ENCODE assay signal across 19 mouse cellular contexts in the genomic region with DNA sequence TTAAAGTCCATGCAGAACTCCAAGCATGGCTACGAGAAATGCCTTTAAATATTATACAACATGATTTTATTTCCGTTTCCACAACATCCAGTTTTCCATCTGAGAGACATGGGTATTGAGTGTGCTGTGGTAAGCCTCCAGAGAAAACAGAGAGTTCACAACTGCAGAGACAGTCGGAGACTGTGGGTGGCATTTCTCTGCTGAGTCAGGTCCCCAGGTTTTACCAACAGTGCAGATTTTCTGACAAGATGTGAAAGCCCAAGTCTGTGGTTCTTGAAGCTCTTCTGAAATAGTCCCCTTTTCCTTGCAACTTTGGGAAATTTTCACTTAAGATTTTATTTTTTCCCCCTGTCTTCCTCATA.
DNase-seq lines count a peak whose midpoint lies in the region; ATAC-seq lines count a peak whose summit lies in the region.
"Had no signal": no experiment of that assay in that cellular context is flagged by ENCODE, and none has a peak within 500 bp of the region (broad histone marks: within the 10 kb centered on the region; RNA-seq: fewer than 3 reads in every experiment).

No protein-coding gene starts in this region.

- no peak overlapping the region for H3K4me2 ChIP-seq in hindbrain, embryonic 14.5 days (replicated peaks)
- H3K4me2 ChIP-seq: embryonic facial prominence, embryonic 15.5 days; forebrain, embryonic 13.5 days; heart, embryonic 15.5 days; hindbrain, embryonic 13.5 days; lung, embryonic 14.5 days had no signal

- no peaks in the 10 kb centered on the region for H3K27me3 ChIP-seq in hindbrain, embryonic 14.5 days (ENCODE audit: control insufficient read depth, insufficient read depth, low read length)
- H3K27me3 ChIP-seq: embryonic facial prominence, embryonic 15.5 days; forebrain, embryonic 13.5 days; heart, embryonic 15.5 days; hindbrain, embryonic 13.5 days had no signal

- H3K36me3 ChIP-seq in hindbrain, embryonic 14.5 days (replicated peaks; ENCODE audit: control insufficient read depth, insufficient read depth) = no peaks in the 10 kb centered on the region
- H3K36me3 ChIP-seq: embryonic facial prominence, embryonic 15.5 days; heart, embryonic 15.5 days; hindbrain, embryonic 13.5 days; midbrain, embryonic 10.5 days had no signal

- no peak overlapping the region for H3K4me3 ChIP-seq in hindbrain, embryonic 14.5 days (replicated peaks; ENCODE audit: low read length)
- H3K4me3 ChIP-seq: embryonic facial prominence, embryonic 15.5 days; forebrain, embryonic 13.5 days; heart, embryonic 15.5 days; hindbrain, embryonic 13.5 days; midbrain, embryonic 10.5 days; myocyte had no signal

- WGBS in hindbrain, embryonic 14.5 days = 83% methylated on average over 3 of the region's 3 CpGs

- no peak overlapping the region for H3K9ac ChIP-seq in hindbrain, embryonic 14.5 days
- H3K9ac ChIP-seq: embryonic facial prominence, embryonic 15.5 days; forebrain, embryonic 13.5 days; heart, embryonic 15.5 days; hindbrain, embryonic 13.5 days; lung, embryonic 14.5 days had no signal

- no peaks in the 10 kb centered on the region for H3K9me3 ChIP-seq in hindbrain, embryonic 14.5 days (ENCODE audit: control insufficient read depth, low read length)
- H3K9me3 ChIP-seq: embryonic facial prominence, embryonic 15.5 days; forebrain, embryonic 13.5 days; heart, embryonic 15.5 days; hindbrain, embryonic 13.5 days; midbrain, embryonic 10.5 days had no signal

- no peak overlapping the region for H3K27ac ChIP-seq in hindbrain, embryonic 14.5 days
- H3K27ac ChIP-seq: embryonic facial prominence, embryonic 15.5 days; forebrain, embryonic 13.5 days; heart, embryonic 15.5 days; hindbrain, embryonic 13.5 days; midbrain, embryonic 10.5 days had no signal

- ATAC-seq in megakaryocyte progenitor cell, adult 5-6 weeks (replicated peaks; ENCODE audit: poor library complexity) = peak; percentile 46
- no peak for ATAC-seq in hindbrain, embryonic 14.5 days (ENCODE audit: low FRiP score)
- ATAC-seq: forebrain, embryonic 13.5 days had no signal

- DNase-seq in layer of hippocampus, adult 9-11 months = peak; percentile 65
- DNase-seq in layer of hippocampus, postnatal 25 days (ENCODE audit: extremely low spot score in 1 of 2, low spot score in 1 of 2) = no peak
- DNase-seq in right cerebral cortex, postnatal 36 days (ENCODE audit: low spot score in 2 of 2) = peak; percentile 45 to 55
- no peak for DNase-seq in right cerebral cortex, postnatal 25 days
- DNase-seq in brain, adult 2 months (ENCODE audit: low read depth, low spot score) = peak; percentile 86
- DNase-seq in lung, postnatal 10 days = no peak
- DNase-seq in hindbrain, embryonic 14.5 days (ENCODE audit: low spot score) = no peak
- DNase-seq: cerebellum, adult 11-12 months; gastrocnemius, postnatal 25 days; kidney, adult 8-10 months; kidney, postnatal 4 days; lung, embryonic 14.5 days had no signal

- H3K4me1 ChIP-seq in hindbrain, embryonic 14.5 days (replicated peaks; ENCODE audit: control insufficient read depth, insufficient read depth, low read length) = peaks cover 9% of the 10 kb centered on the region

Comparison
In these comparisons a context has a peak if more than half of its experiments do, and no peak if none do; other contexts are left out.
1. DNase-seq: peak in layer of hippocampus, adult 9-11 months (single experiment), right cerebral cortex, postnatal 36 days (2 of 2) and brain, adult 2 months (single experiment); none in layer of hippocampus, postnatal 25 days (0 of 2), right cerebral cortex, postnatal 25 days (single experiment), lung, postnatal 10 days (single experiment) and hindbrain, embryonic 14.5 days (single experiment).